Mouse (Mus musculus) heart, postnatal 10 days (tissue): Measurements from ENCODE around the gene Alkal2. TPM values are rescaled to one million over a fixed set of nuclear protein-coding genes. Genes with fewer than 3 reads are reported as not detected.
A peak's percentile ranks its signal among the peaks of the same experiment; 100 is the strongest.

Experiments used
- DNase-seq, 2 experiments: peaks; one replicate each; pipeline ENCODE4 v3.0.0; 2021
- intact Hi-C: fragments of 180-260 bp; cut with DNase I; formaldehyde crosslinking; loops from one replicate; pipeline ENCODE4 v1.15.1; 2025
- total RNA-seq, 2 experiments: library from RNA; stranded (reverse); gene quantifications; 2 replicates each; pipeline ENCODE4 v1.2.3; 2021

Alkal2 gene
- total RNA-seq: under 1 TPM; 0.34 to 0.35 TPM

DNA sequence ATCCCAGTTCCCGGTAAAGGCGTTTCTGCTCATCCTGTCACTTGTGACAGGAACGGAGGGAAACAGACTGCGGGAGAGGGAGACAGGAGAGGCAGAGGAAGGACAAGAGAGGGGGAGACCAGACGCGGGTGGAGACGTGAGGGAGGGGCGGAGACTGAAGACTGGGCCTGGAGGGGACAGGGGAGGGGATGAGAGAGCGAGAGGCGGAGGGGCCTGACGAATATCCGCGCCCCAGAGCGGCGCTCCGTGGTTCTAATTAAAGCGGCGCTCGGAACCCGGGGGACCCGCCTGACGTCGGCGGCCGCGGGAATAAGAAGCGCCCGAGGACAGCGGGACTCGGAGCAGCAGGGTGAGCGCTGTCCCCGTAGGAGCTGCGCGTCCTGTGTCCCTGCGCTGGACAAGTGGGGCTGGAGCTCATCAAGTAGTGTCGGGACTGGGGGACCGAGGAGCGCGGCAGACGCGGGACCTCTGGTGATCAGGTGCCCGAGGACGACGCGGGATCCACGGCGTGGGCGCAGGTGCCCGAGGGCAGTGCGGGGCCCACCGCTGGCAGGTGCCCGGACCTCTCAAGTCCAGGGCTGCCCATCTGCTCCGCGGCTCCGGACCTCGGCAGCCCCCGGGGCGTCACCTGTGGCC lies at the start of gene Alkal2:
Gene Alkal2, plus strand, starts transcription at position 337 of the 636 bp plus-strand sequence.
- peak; percentile 14 for DNase-seq
- intact Hi-C loops: no loop called here

GRCm38 (mm10) chr12:30848521-30848920 lies 35.6 kb upstream of the Alkal2 start:
- intact Hi-C loops: no loop called here
- DNase-seq: no peak

GRCm38 (mm10) chr12:30850902-30851301 lies 33.2 kb upstream of the Alkal2 start:
- DNase-seq: peak; percentile 38 to 45
- intact Hi-C loops: no loop called here

GRCm38 (mm10) chr12:30851871-30852270 lies 32.3 kb upstream of the Alkal2 start:
- intact Hi-C loops: no loop called here

DNA sequence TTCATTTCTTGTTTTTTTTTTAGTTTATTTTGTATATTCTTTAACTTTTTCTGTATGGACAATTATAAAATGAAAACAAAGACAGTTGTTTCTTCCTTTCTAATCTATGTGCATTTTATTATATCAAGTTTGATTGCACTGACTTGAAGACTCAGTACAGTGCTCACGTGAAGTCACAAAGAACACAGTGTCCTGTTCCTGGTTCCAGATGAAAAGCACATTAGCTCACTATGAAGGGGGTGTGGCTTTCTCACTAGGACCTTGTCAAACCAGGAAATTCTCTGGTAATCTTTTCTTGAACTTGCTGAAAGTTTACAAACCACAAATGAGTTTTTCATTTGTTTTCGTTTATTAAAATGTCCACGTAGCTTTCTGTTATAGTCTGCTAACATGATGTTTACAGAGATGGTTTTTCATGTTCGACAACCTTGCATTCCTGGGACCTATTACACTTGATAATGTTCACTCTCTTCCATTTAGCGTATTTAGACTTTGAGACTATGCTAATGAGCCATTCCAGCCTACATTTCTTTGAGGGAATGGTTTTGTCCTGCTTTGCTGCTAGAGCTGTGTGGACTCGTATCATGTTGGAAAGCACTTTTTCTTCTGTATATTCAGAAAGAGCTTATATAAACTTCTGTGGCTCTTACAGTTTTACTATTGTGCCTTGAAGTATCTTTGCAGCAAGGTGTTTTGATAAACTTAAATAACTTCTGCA lies 28.5 kb upstream of the Alkal2 start:
- intact Hi-C loops: no loop called here
- DNase-seq: no peak

More at GRCm38 (mm10) chr12:30851871-30852270, 32.3 kb upstream of the Alkal2 start:
- DNase-seq: no peak

DNA sequence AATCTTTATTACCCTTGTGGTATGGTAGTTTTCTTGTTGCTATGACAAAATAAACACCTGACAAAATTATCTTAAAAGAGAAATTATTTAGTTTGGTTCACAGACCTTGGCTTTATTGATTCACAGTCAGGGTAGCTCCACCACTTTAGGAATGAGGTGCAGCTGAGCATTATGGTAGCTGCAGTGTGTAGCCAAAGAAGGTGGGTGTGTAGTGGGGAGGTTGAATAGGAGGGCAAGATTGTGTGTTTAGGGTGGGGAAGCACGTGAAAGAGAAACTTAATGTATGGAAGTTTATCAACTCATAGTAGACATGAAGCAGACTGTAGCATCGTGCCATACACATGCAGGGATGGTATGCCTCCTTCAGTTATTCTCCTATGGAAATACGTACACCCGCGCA lies 27.9 kb upstream of the Alkal2 start:
- DNase-seq: no peak
- intact Hi-C loops: no loop called here

GRCm38 (mm10) chr12:30864347-30864746 lies 19.8 kb upstream of the Alkal2 start:
- intact Hi-C loops: no loop called here
- DNase-seq: peak; percentile 16 to 21

GRCm38 (mm10) chr12:30865781-30866180 lies 18.3 kb upstream of the Alkal2 start:
- DNase-seq: no peak
- intact Hi-C loops: no loop called here

GRCm38 (mm10) chr12:30879447-30879846 lies 4.7 kb upstream of the Alkal2 start:
- DNase-seq: no peak
- intact Hi-C loops: no loop called here

DNA sequence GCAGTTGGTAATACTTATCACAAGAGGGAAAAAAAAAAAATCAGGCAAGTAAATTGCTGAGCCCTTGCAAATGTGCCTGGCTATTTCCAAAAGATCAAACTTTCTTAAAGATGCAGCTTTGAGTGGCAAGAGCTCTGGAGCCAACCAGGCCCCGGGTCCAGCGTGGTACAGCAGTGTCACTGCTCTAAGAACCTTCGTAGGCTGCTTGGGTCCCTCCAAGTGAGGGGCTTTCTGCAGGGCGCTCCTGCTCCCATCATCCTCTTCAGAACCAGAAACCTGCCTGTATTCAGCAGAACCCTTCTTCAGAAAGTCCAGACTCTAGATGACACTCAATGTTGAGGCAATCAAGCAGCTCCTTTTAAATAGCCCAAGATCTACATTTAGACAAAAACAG lies 533 bp upstream of the Alkal2 start:
- DNase-seq: no peak
- intact Hi-C loops: no loop called here

GRCm38 (mm10) chr12:30884622-30885230 lies 604 bp downstream of the Alkal2 start:
- intact Hi-C loops: no loop called here
- no peak for DNase-seq

- DNase-seq: peak; percentile 20 to 22
- intact Hi-C loops: no loop called here
These were observed 1.8 kb downstream of the Alkal2 start for GRCm38 (mm10) chr12:30885891-30886290.

GRCm38 (mm10) chr12:30888003-30888402 lies 3.9 kb downstream of the Alkal2 start:
- DNase-seq: no peak
- intact Hi-C loops: no loop called here

- intact Hi-C loops: loop anchor here (1.0 to 10.0 kb wide), 3 partner anchors 117 to 845 kb away; no protein-coding TSS in a partner anchor
- peak; percentile 58 to 83 for DNase-seq
These were observed 5.9 kb downstream of the Alkal2 start for GRCm38 (mm10) chr12:30890067-30890466.

DNA sequence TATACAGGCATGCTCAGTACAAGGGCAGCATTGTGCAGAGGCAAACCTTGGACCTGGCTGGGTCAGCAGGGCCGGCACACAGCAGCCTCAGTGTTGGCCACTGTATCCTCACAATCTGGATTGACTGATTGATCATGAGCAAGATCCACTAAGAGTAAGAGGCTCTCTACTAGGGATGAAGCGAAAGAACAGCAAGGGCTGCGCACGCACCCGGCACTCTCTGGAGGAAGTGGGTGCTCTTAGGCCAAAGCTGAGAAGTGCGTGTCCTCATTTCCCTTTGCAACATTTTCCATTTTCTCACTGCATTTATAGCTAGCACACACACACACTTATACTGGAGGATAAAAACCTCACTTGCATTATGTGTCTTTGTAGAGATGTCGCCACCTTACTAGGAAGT lies 7.3 kb downstream of the Alkal2 start:
- no peak for DNase-seq
- intact Hi-C loops: loop anchor here (5.0 to 10.0 kb wide), 2 partner anchors 116 to 847 kb away; no protein-coding TSS in a partner anchor

DNA sequence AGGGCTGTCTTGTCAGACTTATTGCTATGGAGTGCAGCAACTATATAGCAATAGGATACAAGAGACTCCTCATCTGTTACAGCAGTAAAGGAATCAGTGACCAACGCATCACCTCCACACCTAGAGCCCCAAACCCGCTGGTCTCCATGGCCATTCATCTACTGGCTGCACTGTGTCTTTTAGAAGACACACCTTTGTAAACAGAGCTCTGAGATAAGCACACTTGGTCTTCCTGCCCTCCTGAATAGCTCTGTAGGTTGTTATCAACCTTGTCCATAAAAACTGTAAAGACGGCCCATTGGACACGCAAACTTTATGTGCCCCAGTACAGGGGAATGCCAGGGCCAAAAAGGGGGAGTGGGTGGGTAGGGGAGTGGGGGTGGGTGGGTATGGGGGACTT lies 12.9 kb downstream of the Alkal2 start:
- intact Hi-C loops: loop anchor here (10.0 kb wide), 1 partner anchor 852 kb away; no protein-coding TSS in a partner anchor
- no peak for DNase-seq

- intact Hi-C loops: no loop called here
- no peak for DNase-seq
These were observed 24.5 kb downstream of the Alkal2 start for GRCm38 (mm10) chr12:30908658-30909057.

DNA sequence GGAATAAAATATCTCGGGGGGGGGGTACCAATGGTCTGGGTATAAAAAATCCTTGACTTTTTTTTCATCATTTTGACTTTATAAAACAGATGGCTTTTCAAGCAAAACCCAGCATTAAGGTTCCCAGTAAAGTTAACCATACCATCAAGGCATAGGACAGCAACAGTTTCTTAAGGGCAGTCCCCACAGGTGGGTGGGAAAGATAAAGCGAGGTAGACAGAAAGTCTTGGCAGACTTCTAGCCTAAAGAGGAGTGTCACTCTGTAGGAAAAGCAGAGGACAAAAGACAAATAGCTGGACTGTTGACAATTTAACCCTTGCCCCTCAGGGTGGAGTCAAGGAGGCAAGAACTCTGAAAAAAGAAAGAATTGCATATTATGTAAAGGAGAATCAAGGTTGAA lies 25.8 kb downstream of the Alkal2 start:
- DNase-seq: no peak
- intact Hi-C loops: no loop called here

- no peak for DNase-seq
- intact Hi-C loops: no loop called here
These were observed 26.7 kb downstream of the Alkal2 start for GRCm38 (mm10) chr12:30910860-30911259.

DNA sequence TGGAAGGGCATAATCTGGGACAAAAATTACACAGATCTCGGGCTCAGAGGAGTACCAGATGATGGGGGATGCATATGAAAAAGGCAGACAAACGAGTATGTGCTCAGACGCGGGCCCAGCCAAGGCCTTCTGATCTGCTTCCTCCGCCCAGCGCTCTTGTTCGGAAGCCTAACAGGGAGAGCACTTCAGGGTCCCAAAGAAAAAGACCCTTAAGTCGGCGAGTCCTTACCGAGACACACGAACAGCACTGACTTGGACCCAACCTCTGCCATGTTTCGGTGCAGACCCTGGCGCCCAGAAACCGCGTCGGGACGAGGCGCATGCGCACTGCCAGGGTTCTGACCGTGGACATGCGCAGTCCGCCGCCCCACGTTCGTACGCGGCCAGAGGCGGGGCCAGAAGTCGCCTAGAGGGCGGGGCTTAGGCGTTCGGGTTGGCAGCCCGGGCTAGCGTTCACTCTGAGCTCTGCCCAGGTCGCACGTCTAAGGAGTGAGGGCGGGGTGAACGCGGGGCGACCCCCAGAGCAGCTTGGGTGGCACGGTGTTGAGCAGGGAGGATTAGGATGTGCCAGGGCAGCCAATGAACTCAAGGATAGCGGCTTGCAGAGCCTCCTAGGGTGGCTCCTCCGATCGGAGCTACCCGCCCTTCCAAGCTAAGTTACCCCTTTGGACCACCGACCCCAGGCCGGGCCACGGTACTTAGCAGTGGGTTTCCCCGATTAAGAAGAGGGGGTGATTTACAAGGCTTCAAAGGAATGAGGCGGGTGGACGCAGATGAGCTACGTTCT lies 27.3 kb downstream of the Alkal2 start, which contains the start of the genes Acp1 and Sh3yl1:
Gene Acp1, minus strand, starts transcription at position 329 of the 787 bp plus-strand sequence.
Gene Sh3yl1, plus strand, starts transcription at position 408 of the 787 bp plus-strand sequence.
- DNase-seq: peak; percentile 97
- intact Hi-C loops: no loop called here

- no peak for DNase-seq
These were observed 27.9 kb downstream of the Alkal2 start for GRCm38 (mm10) chr12:30912048-30912381.

More at GRCm38 (mm10) chr12:30912048-30912381, 27.9 kb downstream of the Alkal2 start:
- intact Hi-C loops: no loop called here
